Mouse (Mus musculus): ENCODE measurements around the gene Pdxdc1.
A peak's percentile ranks its signal among the peaks of the same experiment; 100 is the strongest.
"Not testable (repeated sequence)": the region's sequence is repeated elsewhere in the genome, so short reads cannot be mapped to it uniquely, and the experiment has no call there.

The Pdxdc1 gene

GRCm38 (mm10) chr16:13883094-13883774, 19.7 kb downstream of the Pdxdc1 start:
- DNase-seq (ENCODE audit: low spot score): no peak

DNA sequence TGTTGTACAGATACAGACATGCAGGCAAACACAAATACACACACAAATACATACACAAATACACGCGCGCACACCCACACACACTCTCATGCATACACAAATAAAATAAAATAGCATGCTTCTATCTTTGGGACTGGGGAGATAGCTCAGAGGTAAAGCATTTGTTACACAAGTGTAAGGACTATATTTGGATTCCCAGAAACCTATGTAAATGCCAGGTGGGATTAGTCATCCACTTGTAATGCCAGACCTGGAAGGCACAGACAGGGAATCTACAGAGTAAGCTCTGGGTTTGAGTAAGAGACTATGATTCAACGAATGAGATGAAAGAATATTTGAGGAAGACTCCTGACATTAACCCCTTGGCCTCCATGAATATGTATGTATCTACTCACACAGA, 27.4 kb downstream of the Pdxdc1 start:
- no peak for DNase-seq (ENCODE audit: low spot score)

- no peak for DNase-seq (ENCODE audit: low spot score)
Observed at GRCm38 (mm10) chr16:13867910-13868514, 34.9 kb downstream of the Pdxdc1 start.

- not testable (repeated sequence) for DNase-seq (ENCODE audit: low spot score)
Observed at GRCm38 (mm10) chr16:13867406-13867805, 35.5 kb downstream of the Pdxdc1 start.

GRCm38 (mm10) chr16:13866616-13867015, 36.3 kb downstream of the Pdxdc1 start:
- no peak for DNase-seq (ENCODE audit: low spot score)

- no peak for DNase-seq (ENCODE audit: low spot score)
Observed at GRCm38 (mm10) chr16:13866076-13866475, 36.9 kb downstream of the Pdxdc1 start.

GRCm38 (mm10) chr16:13853886-13854285, 49.0 kb downstream of the Pdxdc1 start:
- DNase-seq (ENCODE audit: low spot score): no peak

DNA sequence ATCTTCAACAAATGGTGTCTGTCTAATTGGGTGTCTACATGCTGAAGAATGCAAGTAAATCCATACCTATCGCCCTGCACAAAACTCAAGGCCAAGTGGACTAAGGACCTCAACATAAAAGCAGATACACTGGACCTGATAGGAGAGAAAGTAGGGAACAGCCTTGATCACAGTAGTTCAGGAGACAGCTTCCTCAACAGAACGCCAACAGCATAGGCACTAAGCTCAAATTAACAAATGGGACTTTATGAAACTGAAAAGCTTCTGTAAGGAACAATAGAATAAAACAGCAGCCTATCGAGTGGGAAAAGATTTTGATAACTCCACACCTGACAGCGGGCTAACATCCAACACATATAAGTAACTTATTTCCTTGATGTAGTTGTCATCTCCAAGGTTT, 51.5 kb downstream of the Pdxdc1 start:
- DNase-seq (ENCODE audit: low spot score): no peak

DNA sequence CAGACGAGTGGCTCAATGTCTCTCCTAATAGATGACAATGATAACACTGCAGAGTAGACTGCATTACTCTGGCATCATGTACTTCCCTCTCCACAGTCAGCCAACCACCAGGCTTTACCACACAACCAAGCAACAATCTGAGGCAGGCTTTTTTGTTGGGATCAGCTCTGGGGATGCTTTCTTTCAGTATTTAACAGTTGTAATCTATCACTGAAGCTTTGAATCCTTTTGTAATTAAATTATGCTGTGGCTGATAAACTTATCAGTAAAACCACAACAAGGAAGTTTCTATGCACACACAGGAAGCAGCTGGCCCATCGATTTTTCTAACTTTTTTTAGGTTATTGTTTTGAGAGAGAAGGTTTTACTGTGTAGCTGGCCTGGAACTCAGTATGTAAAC, 54.6 kb downstream of the Pdxdc1 start:
- no peak for DNase-seq (ENCODE audit: low spot score)

- no peak for DNase-seq (ENCODE audit: low spot score)
Observed at GRCm38 (mm10) chr16:13846675-13847074, 56.3 kb downstream of the Pdxdc1 start.

DNA sequence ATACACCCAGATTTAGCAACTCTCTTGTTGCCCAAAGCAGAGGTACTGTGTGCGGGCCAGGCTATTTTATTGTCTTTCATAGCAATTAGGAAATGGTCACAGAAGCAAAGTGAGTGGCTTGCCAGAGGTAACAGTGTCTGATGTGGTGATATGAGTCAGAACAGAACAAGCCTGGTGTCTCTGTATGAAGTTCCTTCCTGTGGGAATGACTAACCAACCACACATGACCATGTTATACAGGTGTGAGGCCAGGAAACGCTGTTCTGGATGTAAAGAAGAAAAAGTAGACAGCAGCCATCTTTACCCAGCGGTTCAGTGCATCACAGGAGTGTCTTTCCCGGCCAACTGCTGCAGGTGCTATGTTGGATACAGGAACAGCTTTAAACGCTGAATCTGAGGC, 57.9 kb downstream of the Pdxdc1 start:
- DNase-seq (ENCODE audit: low spot score): no peak

GRCm38 (mm10) chr16:13840956-13841355, 62.0 kb downstream of the Pdxdc1 start:
- no peak for DNase-seq (ENCODE audit: low spot score)

- DNase-seq (ENCODE audit: low spot score): no peak
Observed at GRCm38 (mm10) chr16:13840056-13840455, 62.9 kb downstream of the Pdxdc1 start.

DNA sequence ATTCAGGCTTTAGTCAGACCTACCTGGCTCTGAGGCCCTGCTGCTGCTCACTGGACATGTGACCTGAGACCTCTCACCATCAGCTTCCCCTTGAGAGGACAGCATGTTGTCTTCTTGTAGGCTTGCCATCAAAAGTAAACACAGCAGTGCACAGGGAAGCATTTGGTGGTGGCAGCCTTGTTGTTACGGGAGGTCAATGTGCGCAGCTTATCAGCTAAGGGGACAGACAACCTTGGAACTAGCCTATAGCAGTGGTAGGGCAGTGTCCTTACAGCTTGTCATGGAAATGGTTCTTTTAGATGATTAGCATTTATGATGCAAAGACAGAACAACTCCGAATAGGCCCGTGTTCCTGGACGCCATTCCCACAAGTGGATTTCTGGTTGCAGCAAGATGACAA, 68.5 kb downstream of the Pdxdc1 start:
- no peak for DNase-seq (ENCODE audit: low spot score)

- DNase-seq (ENCODE audit: low spot score): no peak
Observed at GRCm38 (mm10) chr16:13831606-13832005, 71.3 kb downstream of the Pdxdc1 start.

DNA sequence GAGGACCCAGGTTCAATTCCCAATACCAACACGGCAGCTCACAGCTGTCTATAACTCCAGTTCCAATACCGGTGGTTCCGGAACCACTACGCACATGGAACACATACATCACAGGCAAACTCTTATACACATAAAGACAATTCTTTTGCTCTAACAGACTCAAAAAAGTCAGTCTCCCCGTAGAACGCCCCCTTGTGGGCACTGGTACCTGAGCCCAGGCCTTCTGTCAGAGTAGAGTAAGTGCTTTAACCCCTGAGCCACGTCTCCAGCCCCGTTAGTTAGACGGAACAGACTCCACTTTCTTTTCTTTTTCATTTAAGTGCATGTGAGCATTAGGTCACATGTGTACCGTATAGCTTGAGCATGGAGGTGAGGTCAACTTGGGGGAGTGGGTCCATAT, 72.5 kb downstream of the Pdxdc1 start:
- no peak for DNase-seq (ENCODE audit: low spot score)

- DNase-seq (ENCODE audit: low spot score): no peak
Observed at GRCm38 (mm10) chr16:13826511-13826910, 76.4 kb downstream of the Pdxdc1 start.

DNA sequence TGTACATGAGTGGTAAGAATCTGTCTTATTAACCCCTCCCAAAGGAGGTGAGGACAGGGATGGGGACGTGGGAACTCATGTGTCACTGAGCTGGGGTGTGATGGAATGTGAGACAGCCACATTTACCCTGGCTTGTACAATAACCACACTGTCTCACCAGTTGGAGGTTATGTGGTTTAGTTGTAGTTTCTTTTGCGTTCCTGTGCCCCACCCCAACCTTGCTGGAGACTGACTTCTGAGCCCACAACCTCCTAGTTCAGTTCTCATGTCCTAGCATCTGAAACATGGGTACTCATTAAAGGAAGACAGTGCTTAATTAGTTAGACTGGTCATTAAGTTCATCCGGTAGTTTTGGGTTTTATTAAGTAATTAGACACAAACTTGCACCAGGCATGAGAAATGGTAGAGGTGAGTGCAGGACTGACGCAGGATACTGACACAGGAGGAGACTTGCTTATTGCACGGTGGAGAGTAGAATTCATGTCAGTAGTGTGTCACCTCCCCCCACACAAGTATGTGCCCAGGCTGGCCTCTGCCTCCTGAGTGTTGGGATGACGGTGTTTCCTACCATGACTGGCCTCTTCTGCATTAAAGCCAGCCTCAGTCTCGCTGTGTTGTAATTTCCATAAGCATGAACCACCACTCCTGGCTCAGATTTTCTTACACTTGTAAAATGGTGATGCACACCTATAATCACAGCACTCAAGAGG, 77.0 kb downstream of the Pdxdc1 start:
- no peak for DNase-seq (ENCODE audit: low spot score)

DNA sequence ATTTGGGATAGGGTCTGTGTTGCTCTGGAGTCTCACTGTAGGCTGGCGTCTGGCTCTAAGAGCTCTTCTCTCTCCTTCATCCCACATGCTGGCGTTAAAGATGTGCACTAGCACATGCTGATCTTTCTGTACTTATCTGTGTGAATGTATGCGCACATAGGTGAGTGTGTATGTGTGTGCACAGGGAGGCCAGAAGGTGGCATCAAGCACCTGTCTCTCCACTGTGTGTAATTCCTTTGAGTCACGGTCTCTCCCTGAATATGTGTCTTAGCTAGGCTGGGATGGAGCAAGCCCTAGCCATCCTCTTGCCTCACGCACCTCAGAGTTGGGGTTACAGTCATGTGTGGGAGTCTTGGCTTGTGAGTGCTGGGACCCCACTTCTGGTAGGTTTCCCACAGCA, 82.2 kb downstream of the Pdxdc1 start:
- DNase-seq (ENCODE audit: low spot score): no peak

DNA sequence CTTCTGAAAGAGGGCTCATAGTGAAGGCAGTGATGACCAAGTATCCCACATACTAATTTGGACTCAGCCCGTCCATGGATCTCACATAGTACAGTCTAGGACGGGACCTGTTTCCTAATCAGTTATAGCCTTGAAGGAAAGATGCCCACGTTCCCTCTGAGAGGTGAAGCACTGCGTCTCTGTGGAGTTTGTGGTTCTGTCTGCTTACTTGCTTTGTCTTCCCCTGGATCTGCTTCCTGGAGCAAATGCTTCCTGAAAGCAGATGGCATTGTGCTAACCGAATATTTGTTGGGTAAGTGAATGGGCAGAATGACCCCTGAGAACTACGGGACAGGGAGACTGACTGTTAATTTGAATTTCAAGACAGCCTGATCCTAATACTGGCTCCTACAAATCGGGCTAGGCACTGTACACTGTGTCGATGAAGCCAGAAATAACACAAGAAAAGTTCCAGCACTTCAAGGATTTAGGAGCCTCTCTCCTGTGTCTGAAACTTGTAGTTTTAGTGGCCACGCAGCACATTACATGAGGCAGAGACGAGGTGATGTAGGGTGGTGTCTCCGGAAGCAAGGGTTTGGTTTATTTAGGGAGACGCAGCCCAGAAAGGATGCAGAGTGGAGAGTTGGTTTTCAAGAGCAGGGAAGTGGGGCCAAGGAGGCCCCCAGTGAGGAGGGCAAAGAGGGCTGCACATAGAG, 83.0 kb downstream of the Pdxdc1 start:
- no peak for DNase-seq (ENCODE audit: low spot score)

- DNase-seq (ENCODE audit: low spot score): no peak
Observed at GRCm38 (mm10) chr16:13819394-13819743, 83.6 kb downstream of the Pdxdc1 start.

GRCm38 (mm10) chr16:13818560-13819393, 84.2 kb downstream of the Pdxdc1 start, which contains the start of gene Ntan1:
Ntan1 (plus strand) TSS chr16:13818845.
- peak; percentile 83 for DNase-seq (ENCODE audit: low spot score)
